Mouse (Mus musculus): ENCODE measurements around the gene Zswim5. TPM values are rescaled to one million over a fixed set of nuclear protein-coding genes. Genes with fewer than 3 reads are reported as not detected.

The Zswim5 gene
- polyA plus RNA-seq, 1 experiment from 2014 or later: 9.8 TPM

DNA sequence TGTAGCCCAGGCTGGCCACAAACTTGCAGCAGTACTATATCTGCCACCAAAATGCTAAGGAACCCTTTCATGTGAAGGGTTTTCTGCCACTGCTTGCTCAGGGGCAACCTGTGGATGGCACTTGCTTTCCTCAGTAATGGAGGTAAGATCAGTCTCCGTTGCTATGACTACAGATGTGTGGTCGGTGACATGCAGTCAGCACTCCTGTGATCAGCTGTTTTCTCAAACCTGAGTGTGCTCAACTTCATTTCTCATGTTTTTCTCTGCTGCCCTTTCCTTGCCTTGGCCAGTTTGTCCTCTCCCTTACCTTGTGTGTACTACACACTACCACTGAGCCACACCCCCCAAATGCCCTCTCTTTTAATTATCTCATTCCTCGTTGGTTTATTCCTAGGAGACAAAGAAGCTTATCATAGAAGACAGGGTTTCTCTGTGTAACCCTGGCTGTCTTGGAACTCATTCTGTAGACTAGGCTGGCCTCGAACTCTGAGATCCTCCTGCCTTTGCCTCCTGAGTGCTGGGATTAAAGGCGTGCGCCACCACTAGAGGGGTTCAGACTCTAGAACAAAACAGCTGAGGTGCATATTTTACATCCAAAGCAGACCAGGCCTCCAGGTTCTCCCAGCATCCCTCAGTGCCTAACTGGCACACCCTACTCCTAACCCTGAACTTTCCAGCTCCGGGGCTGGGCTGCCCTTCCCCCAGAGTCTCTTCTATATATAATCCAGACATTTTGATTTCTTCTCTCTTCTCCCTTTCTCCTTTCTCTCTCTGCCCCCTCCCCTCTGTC lies 128.6 kb downstream of the Zswim5 start:
- Histone ChIP-seq H3K4me2 (replicated peaks; ENCODE audit: low read depth, low read length) (no peak overlapping the region), H3K36me3 (ENCODE audit: control insufficient read depth, insufficient read depth, low read length) (no peaks in the 10 kb centered on the region), H3K4me3 (ENCODE audit: low read depth, low read length) (no peak overlapping the region), H3K27ac (ENCODE audit: low read depth, low read length) (no peak overlapping the region), H3K4me1 (replicated peaks; ENCODE audit: control insufficient read depth, insufficient read depth, low read length) (no peaks in the 10 kb centered on the region), H3K9ac (ENCODE audit: low read depth, low read length) (no peak overlapping the region), H3K27me3 (ENCODE audit: control insufficient read depth, insufficient read depth, low read length) (no peaks in the 10 kb centered on the region), H3K9me3 (ENCODE audit: control insufficient read depth, low read length) (no peaks in the 10 kb centered on the region)
- ATAC-seq (ENCODE audit: low FRiP score): no peak
- no peak for DNase-seq (ENCODE audit: low spot score)
- 76% methylated on average over 7 of the region's 7 CpGs for WGBS

DNA sequence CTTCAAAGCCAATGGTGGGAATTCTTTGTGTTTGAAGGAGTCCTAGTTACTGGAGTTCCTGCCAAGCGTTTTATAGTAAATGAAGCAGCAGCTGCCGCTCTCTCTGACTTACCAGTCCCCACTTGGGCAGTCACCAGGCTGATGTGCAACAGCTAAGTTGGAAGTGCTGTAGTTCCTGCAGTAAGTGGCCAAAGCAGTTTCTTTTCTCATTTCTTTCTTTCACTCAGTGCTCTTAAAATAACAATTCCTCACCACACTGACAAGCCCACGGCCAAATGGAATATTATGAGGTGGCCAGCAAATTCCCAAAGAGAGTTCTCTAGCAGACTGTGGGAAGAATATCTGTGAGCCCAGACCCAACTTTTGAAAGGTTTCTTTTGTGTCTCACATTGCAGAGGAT lies 129.9 kb downstream of the Zswim5 start:
- no peak for DNase-seq (ENCODE audit: low spot score)
- WGBS: 84% methylated on average over 3 of the region's 3 CpGs

DNA sequence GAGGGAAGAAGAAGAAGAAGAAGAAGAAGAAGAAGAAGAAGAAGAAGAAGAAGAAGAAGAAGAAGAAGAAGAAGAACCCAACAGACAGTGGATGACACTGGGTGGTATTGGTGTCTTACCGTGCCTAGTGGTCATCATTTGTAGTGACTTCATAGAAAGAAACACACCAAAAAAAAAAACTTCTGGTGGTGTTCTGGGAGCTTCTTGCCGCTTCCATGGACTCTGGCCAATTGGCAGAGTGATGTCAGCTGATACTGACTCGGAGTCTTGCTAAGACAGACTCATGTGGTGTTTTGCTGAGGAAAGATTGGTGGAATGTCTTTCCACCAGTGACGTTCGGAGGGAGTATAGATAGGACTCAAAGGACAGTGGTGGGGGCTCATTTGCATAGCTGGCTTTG lies 133.1 kb downstream of the Zswim5 start:
- Histone ChIP-seq H3K4me2 (replicated peaks; ENCODE audit: low read depth, low read length) (no peak overlapping the region), H3K9ac (ENCODE audit: low read depth, low read length) (no peak overlapping the region), H3K27me3 (ENCODE audit: control insufficient read depth, insufficient read depth, low read length) (no peaks in the 10 kb centered on the region), H3K4me1 (replicated peaks; ENCODE audit: control insufficient read depth, insufficient read depth, low read length) (no peaks in the 10 kb centered on the region), H3K36me3 (ENCODE audit: control insufficient read depth, insufficient read depth, low read length) (no peaks in the 10 kb centered on the region), H3K9me3 (ENCODE audit: control insufficient read depth, low read length) (no peaks in the 10 kb centered on the region), H3K27ac (ENCODE audit: low read depth, low read length) (no peak overlapping the region), H3K4me3 (ENCODE audit: low read depth, low read length) (no peak overlapping the region)
- 90% methylated on average over 5 of the region's 5 CpGs for WGBS
- DNase-seq (ENCODE audit: low spot score) (no peak), ATAC-seq (ENCODE audit: low FRiP score) (no peak)

More for the DNA sequence above, 129.9 kb downstream of the Zswim5 start:
- no peaks in the 10 kb centered on the region for H3K27me3 ChIP-seq (ENCODE audit: control insufficient read depth, insufficient read depth, low read length)
- no peak overlapping the region for H3K27ac ChIP-seq (ENCODE audit: low read depth, low read length)
- H3K4me3 ChIP-seq (ENCODE audit: low read depth, low read length): no peak overlapping the region
- ATAC-seq (ENCODE audit: low FRiP score): no peak
- no peaks in the 10 kb centered on the region for H3K36me3 ChIP-seq (ENCODE audit: control insufficient read depth, insufficient read depth, low read length)
- H3K9me3 ChIP-seq (ENCODE audit: control insufficient read depth, low read length): no peaks in the 10 kb centered on the region
- no peaks in the 10 kb centered on the region for H3K4me1 ChIP-seq (replicated peaks; ENCODE audit: control insufficient read depth, insufficient read depth, low read length)
- H3K4me2 ChIP-seq (replicated peaks; ENCODE audit: low read depth, low read length): no peak overlapping the region
- H3K9ac ChIP-seq (ENCODE audit: low read depth, low read length): no peak overlapping the region

DNA sequence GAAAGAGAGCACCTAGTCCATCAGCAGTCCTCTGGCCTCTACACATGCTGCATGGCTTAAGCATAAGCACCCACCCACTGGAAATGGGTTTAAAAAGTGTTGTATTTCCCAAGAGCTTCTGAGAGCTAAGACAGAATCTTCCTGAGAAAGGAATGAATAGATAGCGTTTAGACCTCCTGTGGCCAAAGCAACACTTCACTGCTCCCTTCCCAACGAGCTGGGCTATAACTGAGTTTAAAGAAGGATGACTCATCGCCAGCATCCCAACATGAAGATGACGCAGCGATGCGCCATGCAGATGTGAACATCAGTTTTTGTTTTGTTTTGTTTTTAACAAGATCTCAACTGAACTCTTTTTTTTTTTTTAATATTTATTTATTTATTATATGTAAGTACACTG lies 136.4 kb downstream of the Zswim5 start:
- 83% methylated on average over 6 of the region's 6 CpGs for WGBS

DNA sequence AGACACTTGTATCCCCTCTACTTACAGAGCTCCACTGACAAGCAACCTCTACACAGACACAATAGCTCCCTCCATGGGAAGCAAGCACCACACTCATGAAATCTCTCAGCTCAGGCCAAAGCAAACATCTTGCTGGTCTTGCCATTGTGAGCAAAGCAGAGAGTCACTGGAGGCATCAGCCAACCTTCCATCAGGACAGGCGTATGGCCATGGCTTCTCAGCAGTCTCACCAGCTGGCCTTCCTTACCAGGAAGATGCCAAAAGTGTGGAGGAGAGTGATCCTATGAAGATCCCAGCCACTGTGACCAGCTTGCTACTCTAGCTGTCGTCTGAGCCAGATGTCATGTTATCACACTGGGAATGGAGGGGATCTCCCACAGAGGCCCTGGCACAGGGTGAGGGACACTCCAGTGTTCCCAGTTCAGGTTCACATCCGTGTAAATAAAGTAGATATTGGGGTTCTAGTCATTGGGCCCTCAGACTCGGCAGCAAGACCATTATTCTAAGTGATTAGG lies 137.8 kb downstream of the Zswim5 start:
- no peaks in the 10 kb centered on the region for H3K4me1 ChIP-seq (replicated peaks; ENCODE audit: control insufficient read depth, insufficient read depth, low read length)
- H3K27ac ChIP-seq (ENCODE audit: low read depth, low read length): no peak overlapping the region
- DNase-seq (ENCODE audit: low spot score) (no peak), ATAC-seq (ENCODE audit: low FRiP score) (no peak)
- H3K4me2 ChIP-seq (replicated peaks; ENCODE audit: low read depth, low read length): no peak overlapping the region
- H3K4me3 ChIP-seq (ENCODE audit: low read depth, low read length): no peak overlapping the region
- no peak overlapping the region for H3K9ac ChIP-seq (ENCODE audit: low read depth, low read length)
- H3K27me3 ChIP-seq (ENCODE audit: control insufficient read depth, insufficient read depth, low read length): no peaks in the 10 kb centered on the region
- no peaks in the 10 kb centered on the region for H3K9me3 ChIP-seq (ENCODE audit: control insufficient read depth, low read length)
- WGBS: 66% methylated on average over 4 of the region's 4 CpGs
- no peaks in the 10 kb centered on the region for H3K36me3 ChIP-seq (ENCODE audit: control insufficient read depth, insufficient read depth, low read length)

More for the DNA sequence above, 136.4 kb downstream of the Zswim5 start:
- Histone ChIP-seq H3K4me1 (replicated peaks; ENCODE audit: control insufficient read depth, insufficient read depth, low read length) (no peaks in the 10 kb centered on the region), H3K4me2 (replicated peaks; ENCODE audit: low read depth, low read length) (no peak overlapping the region), H3K9ac (ENCODE audit: low read depth, low read length) (no peak overlapping the region), H3K36me3 (ENCODE audit: control insufficient read depth, insufficient read depth, low read length) (no peaks in the 10 kb centered on the region), H3K4me3 (ENCODE audit: low read depth, low read length) (no peak overlapping the region), H3K9me3 (ENCODE audit: control insufficient read depth, low read length) (no peaks in the 10 kb centered on the region), H3K27ac (ENCODE audit: low read depth, low read length) (no peak overlapping the region), H3K27me3 (ENCODE audit: control insufficient read depth, insufficient read depth, low read length) (no peaks in the 10 kb centered on the region)
- DNase-seq (ENCODE audit: low spot score) (no peak), ATAC-seq (ENCODE audit: low FRiP score) (no peak)

DNA sequence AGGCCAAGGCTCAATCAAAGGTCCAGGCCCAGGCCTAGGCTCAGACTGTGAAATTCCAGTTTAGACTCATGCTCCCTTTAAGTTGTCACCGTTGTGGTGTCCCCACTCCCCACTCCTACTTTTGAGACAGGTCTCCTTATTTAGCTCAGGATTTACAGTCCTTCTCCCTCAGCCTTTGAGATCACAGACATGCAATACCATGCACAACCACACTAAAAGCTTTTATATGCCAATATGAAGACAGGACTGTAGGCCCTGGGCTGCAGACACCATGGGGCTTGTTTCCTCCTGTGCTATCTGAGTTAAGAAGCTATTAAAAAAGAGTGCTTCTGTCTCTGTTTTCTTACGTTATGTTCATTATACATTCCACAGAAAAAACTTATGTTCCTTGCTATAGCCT lies 140.6 kb downstream of the Zswim5 start:
- Histone ChIP-seq H3K9ac (ENCODE audit: low read depth, low read length) (no peak overlapping the region), H3K27ac (ENCODE audit: low read depth, low read length) (no peak overlapping the region), H3K9me3 (ENCODE audit: control insufficient read depth, low read length) (no peaks in the 10 kb centered on the region), H3K4me2 (replicated peaks; ENCODE audit: low read depth, low read length) (no peak overlapping the region), H3K27me3 (ENCODE audit: control insufficient read depth, insufficient read depth, low read length) (no peaks in the 10 kb centered on the region), H3K4me1 (replicated peaks; ENCODE audit: control insufficient read depth, insufficient read depth, low read length) (no peaks in the 10 kb centered on the region), H3K36me3 (ENCODE audit: control insufficient read depth, insufficient read depth, low read length) (no peaks in the 10 kb centered on the region), H3K4me3 (ENCODE audit: low read depth, low read length) (no peak overlapping the region)
- WGBS: 89% methylated on average over 2 of the region's 2 CpGs
- ATAC-seq (ENCODE audit: low FRiP score): no peak
- no peak for DNase-seq (ENCODE audit: low spot score)

DNA sequence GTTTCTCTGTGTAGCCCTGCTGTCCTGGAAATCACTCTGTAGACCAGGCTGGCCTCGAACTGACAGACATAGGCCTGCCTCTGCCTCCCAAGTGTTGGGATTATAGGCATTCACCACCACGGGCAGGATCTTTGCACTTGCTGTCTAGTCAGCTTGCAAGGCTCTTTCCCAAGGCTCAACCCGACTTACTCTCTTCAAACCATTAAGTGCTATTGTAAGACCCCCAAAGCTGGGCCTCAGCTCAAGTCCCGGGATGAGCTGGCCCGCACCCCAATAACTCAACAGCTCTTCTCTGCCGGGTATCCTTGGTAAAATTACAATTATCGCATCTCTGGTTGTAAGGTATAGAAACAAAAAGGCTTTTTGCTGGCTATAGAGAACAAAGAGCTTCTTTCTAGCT lies 141.2 kb downstream of the Zswim5 start:
- Histone ChIP-seq H3K36me3 (ENCODE audit: control insufficient read depth, insufficient read depth, low read length) (no peaks in the 10 kb centered on the region), H3K9me3 (ENCODE audit: control insufficient read depth, low read length) (no peaks in the 10 kb centered on the region), H3K4me3 (ENCODE audit: low read depth, low read length) (no peak overlapping the region), H3K4me2 (replicated peaks; ENCODE audit: low read depth, low read length) (no peak overlapping the region), H3K27ac (ENCODE audit: low read depth, low read length) (no peak overlapping the region), H3K4me1 (replicated peaks; ENCODE audit: control insufficient read depth, insufficient read depth, low read length) (no peaks in the 10 kb centered on the region), H3K9ac (ENCODE audit: low read depth, low read length) (no peak overlapping the region), H3K27me3 (ENCODE audit: control insufficient read depth, insufficient read depth, low read length) (no peaks in the 10 kb centered on the region)
- no peak for DNase-seq (ENCODE audit: low spot score)
- 82% methylated on average over 7 of the region's 7 CpGs for WGBS
- no peak for ATAC-seq (ENCODE audit: low FRiP score)

DNA sequence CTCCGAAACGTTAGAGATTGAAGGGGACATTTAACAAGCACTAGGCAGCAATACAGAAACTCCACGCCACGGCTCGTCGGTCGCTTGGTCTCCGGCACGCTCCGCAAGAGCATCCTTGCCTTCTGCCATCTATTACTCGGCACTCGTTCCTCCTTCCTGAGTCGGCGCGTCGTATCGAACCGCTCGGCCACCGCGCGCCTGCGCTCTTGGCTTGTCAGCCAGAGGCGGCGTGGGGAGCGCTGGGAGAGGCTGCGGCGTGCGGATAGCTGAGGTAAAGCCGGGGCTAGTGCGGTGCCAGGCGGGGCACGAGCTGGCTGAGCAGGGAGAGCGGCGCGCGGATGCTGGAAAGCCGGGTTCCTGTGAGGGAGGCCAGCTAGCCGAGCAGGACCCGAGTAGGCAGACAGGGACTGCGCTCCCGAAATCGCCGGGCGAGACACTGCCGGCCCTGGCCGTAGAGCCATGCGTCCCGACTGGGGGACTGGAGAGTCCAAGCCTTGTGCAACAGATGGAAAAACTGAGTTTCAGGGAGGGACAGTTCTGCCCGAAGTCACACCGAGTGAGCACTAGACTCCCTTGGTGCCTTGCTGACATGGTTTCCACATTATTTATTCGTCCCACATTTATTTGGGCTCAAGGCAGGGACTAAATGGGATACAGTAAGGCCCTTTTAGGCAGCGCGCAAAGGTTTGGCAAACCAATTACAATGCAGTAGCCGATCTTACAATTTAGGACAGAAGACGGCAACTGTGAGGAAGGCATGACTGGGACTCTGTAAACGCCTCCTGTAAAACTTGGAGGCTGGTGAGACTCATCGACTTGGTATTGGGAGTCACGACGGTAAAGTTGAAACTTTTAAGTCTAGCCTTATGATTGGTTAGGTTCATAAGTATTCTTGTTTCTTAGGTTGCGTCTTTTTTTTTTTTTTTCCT lies 142.3 kb downstream of the Zswim5 start, which contains the start of gene Eif2b3:
Eif2b3 (plus strand) TSS at position 197 of the 929 bp plus-strand sequence.
- WGBS: under 1% methylated on average over 61 of the region's 61 CpGs
- Histone ChIP-seq H3K4me2 (replicated peaks; ENCODE audit: low read depth, low read length) (peak within 1 kb of the TSS; percentile 74), H3K36me3 (ENCODE audit: control insufficient read depth, insufficient read depth, low read length) (no peaks in the 10 kb centered on the region), H3K27ac (ENCODE audit: low read depth, low read length) (no peak within 1 kb of the TSS), H3K9me3 (ENCODE audit: control insufficient read depth, low read length) (no peaks in the 10 kb centered on the region), H3K4me1 (replicated peaks; ENCODE audit: control insufficient read depth, insufficient read depth, low read length) (no peaks in the 10 kb centered on the region), H3K27me3 (ENCODE audit: control insufficient read depth, insufficient read depth, low read length) (no peaks in the 10 kb centered on the region), H3K9ac (ENCODE audit: low read depth, low read length) (peak within 1 kb of the TSS; percentile 81), H3K4me3 (ENCODE audit: low read depth, low read length) (peak within 1 kb of the TSS; percentile 84)
- DNase-seq (ENCODE audit: low spot score): peak; percentile 94
- peak; percentile 96 for ATAC-seq (ENCODE audit: low FRiP score)

Measured in hindbrain, embryonic 11.5 days (tissue).